Mouse (Mus musculus) right cerebral cortex, postnatal 25 days (tissue): ENCODE measurements around the gene Epb41l5.

Experiments used
- DNase-seq: peaks from one replicate; pipeline ENCODE4 v3.0.0; 2022

Gene Epb41l5

GRCm38 (mm10) chr1:119648205-119649111 lies at the start of gene Epb41l5:
Gene Epb41l5 (minus strand): TSS chr1:119649000.
- peak; percentile 72 for DNase-seq

GRCm38 (mm10) chr1:119696860-119697259 lies 48.1 kb upstream of the Epb41l5 start:
- DNase-seq: no peak

- no peak for DNase-seq
Measured at GRCm38 (mm10) chr1:119685773-119686558, 37.2 kb upstream of the Epb41l5 start.

GRCm38 (mm10) chr1:119681663-119682213 lies 32.9 kb upstream of the Epb41l5 start:
- DNase-seq: no peak

- DNase-seq: no peak
Measured at GRCm38 (mm10) chr1:119674984-119675383, 26.2 kb upstream of the Epb41l5 start.

GRCm38 (mm10) chr1:119666904-119667303 lies 18.1 kb upstream of the Epb41l5 start:
- no peak for DNase-seq

GRCm38 (mm10) chr1:119654307-119654706 lies 5.5 kb upstream of the Epb41l5 start:
- DNase-seq: no peak

- DNase-seq: no peak
Measured at GRCm38 (mm10) chr1:119650386-119650785, 1.6 kb upstream of the Epb41l5 start.

GRCm38 (mm10) chr1:119649627-119650026 lies 827 bp upstream of the Epb41l5 start:
- no peak for DNase-seq

GRCm38 (mm10) chr1:119646356-119646755 lies 2.4 kb downstream of the Epb41l5 start:
- DNase-seq: no peak

- DNase-seq: no peak
Measured at GRCm38 (mm10) chr1:119642367-119642766, 6.4 kb downstream of the Epb41l5 start.

- no peak for DNase-seq
Measured at GRCm38 (mm10) chr1:119641090-119641812, 7.5 kb downstream of the Epb41l5 start.

- DNase-seq: no peak
Measured at GRCm38 (mm10) chr1:119640006-119640405, 8.8 kb downstream of the Epb41l5 start.

GRCm38 (mm10) chr1:119637188-119638023 lies 11.4 kb downstream of the Epb41l5 start:
- no peak for DNase-seq

- no peak for DNase-seq
Measured at GRCm38 (mm10) chr1:119634746-119635145, 14.1 kb downstream of the Epb41l5 start.

- no peak for DNase-seq
Measured at GRCm38 (mm10) chr1:119630428-119630827, 18.4 kb downstream of the Epb41l5 start.

GRCm38 (mm10) chr1:119626837-119627236 lies 22.0 kb downstream of the Epb41l5 start:
- no peak for DNase-seq

GRCm38 (mm10) chr1:119624444-119624843 lies 24.4 kb downstream of the Epb41l5 start:
- no peak for DNase-seq

- DNase-seq: peak; percentile 25
Measured at GRCm38 (mm10) chr1:119605396-119605795, 43.4 kb downstream of the Epb41l5 start.

- DNase-seq: no peak
Measured at GRCm38 (mm10) chr1:119602448-119602847, 46.4 kb downstream of the Epb41l5 start.

- no peak for DNase-seq
Measured at GRCm38 (mm10) chr1:119598855-119599254, 49.9 kb downstream of the Epb41l5 start.

- DNase-seq: no peak
Measured at GRCm38 (mm10) chr1:119596954-119597480, 51.8 kb downstream of the Epb41l5 start.
